Mouse (Mus musculus): ENCODE results near the gene Pkp4. TPM values are rescaled to one million over a fixed set of nuclear protein-coding genes. Genes with fewer than 3 reads are reported as not detected.
"Not testable (repeated sequence)": the region's sequence is repeated elsewhere in the genome, so short reads cannot be mapped to it uniquely, and the experiment has no call there.

Pkp4 gene
- polyA plus RNA-seq, 1 experiment from 2014 or later: 25.7 TPM

DNA sequence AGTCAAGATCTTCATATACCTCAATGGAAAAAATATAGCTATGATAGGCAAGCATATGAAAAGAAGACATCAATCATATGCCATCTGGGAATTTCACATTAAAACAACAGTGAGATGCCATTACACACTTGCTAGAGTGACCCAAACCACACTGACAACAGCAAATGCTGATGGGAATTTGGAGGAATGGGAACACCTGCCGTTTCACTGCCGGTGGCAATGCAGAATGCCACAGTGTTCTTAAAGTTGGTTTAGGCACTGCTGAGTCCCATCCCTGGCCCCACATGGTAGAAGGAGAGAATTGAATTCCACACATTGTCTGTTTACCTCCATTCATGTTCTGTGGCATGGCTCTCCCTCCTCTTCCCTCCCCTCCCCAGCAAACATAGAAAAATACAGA, 212.5 kb downstream of the Pkp4 start:
- Histone ChIP-seq H3K9ac (ENCODE audit: low read length) (no peak overlapping the region), H3K36me3 (ENCODE audit: control insufficient read depth, insufficient read depth, low read length) (no peaks in the 10 kb centered on the region), H3K4me2 (ENCODE audit: low read length) (no peak overlapping the region), H3K4me1 (ENCODE audit: control insufficient read depth, insufficient read depth, low read length) (no peaks in the 10 kb centered on the region), H3K27ac (ENCODE audit: low read depth, low read length) (no peak overlapping the region), H3K4me3 (ENCODE audit: low read depth, low read length) (no peak overlapping the region), H3K27me3 (replicated peaks; ENCODE audit: control insufficient read depth, insufficient read depth, low read length) (no peaks in the 10 kb centered on the region), H3K9me3 (replicated peaks; ENCODE audit: control insufficient read depth, low read length) (no peaks in the 10 kb centered on the region)
- DNase-seq (ENCODE audit: low spot score) (no peak), ATAC-seq (no peak)
- 91% methylated on average over 2 of the region's 2 CpGs for WGBS

DNA sequence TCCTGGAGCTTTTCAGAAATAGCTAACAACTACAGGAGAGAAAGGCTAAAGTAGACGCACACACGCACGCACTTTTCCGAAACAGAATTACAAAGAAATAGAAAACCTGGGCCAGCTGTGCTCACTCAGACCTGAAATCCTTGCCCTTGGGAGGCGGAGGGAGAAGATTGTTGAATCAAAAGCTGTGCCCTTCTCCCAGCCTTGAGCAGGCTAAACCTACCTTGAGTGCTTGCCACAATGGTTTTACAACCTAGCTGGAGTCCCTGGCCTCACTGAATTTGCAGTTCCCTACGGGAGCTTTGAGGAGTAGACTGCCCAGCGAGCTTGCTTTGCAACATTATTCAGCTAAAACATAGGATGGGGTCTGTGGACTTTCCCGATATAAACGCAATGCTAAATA, 217.4 kb downstream of the Pkp4 start:
- Histone ChIP-seq H3K9ac (ENCODE audit: low read length) (no peak overlapping the region), H3K36me3 (ENCODE audit: control insufficient read depth, insufficient read depth, low read length) (no peaks in the 10 kb centered on the region), H3K27ac (ENCODE audit: low read depth, low read length) (no peak overlapping the region), H3K27me3 (replicated peaks; ENCODE audit: control insufficient read depth, insufficient read depth, low read length) (no peaks in the 10 kb centered on the region), H3K4me3 (ENCODE audit: low read depth, low read length) (no peak overlapping the region), H3K4me2 (ENCODE audit: low read length) (no peak overlapping the region), H3K4me1 (ENCODE audit: control insufficient read depth, insufficient read depth, low read length) (no peaks in the 10 kb centered on the region), H3K9me3 (replicated peaks; ENCODE audit: control insufficient read depth, low read length) (no peaks in the 10 kb centered on the region)
- DNase-seq (ENCODE audit: low spot score) (no peak), ATAC-seq (no peak)
- WGBS: 90% methylated on average over 9 of the region's 9 CpGs

DNA sequence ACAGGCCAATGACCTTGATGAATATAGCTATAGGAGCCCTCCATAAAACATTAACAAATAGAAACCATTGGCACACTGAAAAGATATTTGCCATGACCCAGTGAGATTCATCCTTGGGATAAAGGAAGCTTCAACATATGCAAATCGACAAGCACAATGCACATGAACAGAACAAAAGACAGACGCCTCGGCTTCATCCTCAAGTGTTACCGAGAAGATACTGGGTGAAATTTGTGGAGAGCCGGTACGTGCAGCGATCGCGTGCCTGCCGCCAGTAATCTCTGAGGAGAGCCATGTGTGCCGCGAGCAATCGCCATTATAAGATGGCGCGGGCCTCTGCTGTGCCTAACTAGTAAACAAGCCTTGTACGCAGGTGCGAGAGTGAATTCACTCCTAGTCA, 218.2 kb downstream of the Pkp4 start:
- H3K4me2 ChIP-seq (ENCODE audit: low read length); DNase-seq (ENCODE audit: low spot score): not testable (repeated sequence)
- 95% methylated on average over 15 of the region's 17 CpGs for WGBS

GRCm38 (mm10) chr2:59383231-59383630, 222.6 kb downstream of the Pkp4 start:
- Histone ChIP-seq H3K4me1 (ENCODE audit: control insufficient read depth, insufficient read depth, low read length) (no peaks in the 10 kb centered on the region), H3K27ac (ENCODE audit: low read depth, low read length) (no peak overlapping the region), H3K36me3 (ENCODE audit: control insufficient read depth, insufficient read depth, low read length) (no peaks in the 10 kb centered on the region), H3K4me2 (ENCODE audit: low read length) (no peak overlapping the region), H3K4me3 (ENCODE audit: low read depth, low read length) (no peak overlapping the region), H3K27me3 (replicated peaks; ENCODE audit: control insufficient read depth, insufficient read depth, low read length) (no peaks in the 10 kb centered on the region), H3K9ac (ENCODE audit: low read length) (no peak overlapping the region), H3K9me3 (replicated peaks; ENCODE audit: control insufficient read depth, low read length) (no peaks in the 10 kb centered on the region)
- ATAC-seq: no peak
- no peak for DNase-seq (ENCODE audit: low spot score)
- 98% methylated on average over 17 of the region's 17 CpGs for WGBS

More for the DNA sequence above, 218.2 kb downstream of the Pkp4 start:
- not testable (repeated sequence) for H3K9ac ChIP-seq (ENCODE audit: low read length); ATAC-seq; H3K36me3 ChIP-seq (ENCODE audit: control insufficient read depth, insufficient read depth, low read length); H3K27me3 ChIP-seq (replicated peaks; ENCODE audit: control insufficient read depth, insufficient read depth, low read length); H3K4me1 ChIP-seq (ENCODE audit: control insufficient read depth, insufficient read depth, low read length); H3K4me3 ChIP-seq (ENCODE audit: low read depth, low read length); H3K27ac ChIP-seq (ENCODE audit: low read depth, low read length); H3K9me3 ChIP-seq (replicated peaks; ENCODE audit: control insufficient read depth, low read length)

- 75% methylated on average over 10 of the region's 10 CpGs for WGBS
- Histone ChIP-seq H3K27ac (ENCODE audit: low read depth, low read length) (no peak overlapping the region), H3K9ac (ENCODE audit: low read length) (no peak overlapping the region), H3K9me3 (replicated peaks; ENCODE audit: control insufficient read depth, low read length) (no peaks in the 10 kb centered on the region), H3K4me2 (ENCODE audit: low read length) (no peak overlapping the region), H3K4me1 (ENCODE audit: control insufficient read depth, insufficient read depth, low read length) (no peaks in the 10 kb centered on the region), H3K36me3 (ENCODE audit: control insufficient read depth, insufficient read depth, low read length) (no peaks in the 10 kb centered on the region), H3K27me3 (replicated peaks; ENCODE audit: control insufficient read depth, insufficient read depth, low read length) (no peaks in the 10 kb centered on the region), H3K4me3 (ENCODE audit: low read depth, low read length) (no peak overlapping the region)
- DNase-seq (ENCODE audit: low spot score): no peak
- ATAC-seq: no peak
Measured at GRCm38 (mm10) chr2:59383852-59384776, 223.5 kb downstream of the Pkp4 start.

DNA sequence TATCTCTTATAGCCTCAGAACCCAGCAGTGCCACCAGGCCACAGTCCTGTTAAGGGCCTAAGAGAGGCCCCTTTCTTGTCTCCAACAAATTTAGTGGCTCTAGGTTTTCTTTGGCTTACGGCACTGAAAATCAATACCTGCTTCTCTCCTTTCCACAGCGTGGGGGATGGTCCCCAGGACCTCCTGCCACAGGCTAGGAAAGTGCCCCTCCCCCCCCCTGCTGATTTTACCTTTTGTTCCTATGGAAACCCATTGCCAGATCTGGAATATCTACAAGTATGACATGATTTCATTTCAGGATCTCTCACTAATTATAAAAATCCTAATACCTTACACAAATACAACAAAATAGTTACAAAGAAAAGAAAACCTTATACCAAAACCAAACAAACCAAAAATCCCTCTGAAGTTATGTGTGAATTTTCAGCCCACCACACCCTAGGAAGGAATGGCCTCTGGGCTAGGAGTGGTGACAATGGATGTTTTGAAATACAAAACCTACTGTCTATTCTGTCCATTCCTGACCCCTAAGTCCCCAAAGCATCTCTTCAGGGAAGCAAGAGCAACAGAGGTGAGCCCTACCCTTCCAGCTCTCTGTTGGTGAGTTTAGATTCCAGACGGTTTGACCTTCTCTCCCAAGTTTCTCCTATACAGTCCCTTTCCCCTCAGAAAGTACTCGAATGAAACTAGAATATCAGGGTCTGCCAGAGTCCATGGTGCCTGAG, 224.7 kb downstream of the Pkp4 start:
- H3K9ac ChIP-seq (ENCODE audit: low read length): no peak overlapping the region
- no peak overlapping the region for H3K27ac ChIP-seq (ENCODE audit: low read depth, low read length)
- 78% methylated on average over 4 of the region's 4 CpGs for WGBS
- no peaks in the 10 kb centered on the region for H3K4me1 ChIP-seq (ENCODE audit: control insufficient read depth, insufficient read depth, low read length)
- H3K4me2 ChIP-seq (ENCODE audit: low read length): no peak overlapping the region
- no peaks in the 10 kb centered on the region for H3K9me3 ChIP-seq (replicated peaks; ENCODE audit: control insufficient read depth, low read length)
- H3K27me3 ChIP-seq (replicated peaks; ENCODE audit: control insufficient read depth, insufficient read depth, low read length): no peaks in the 10 kb centered on the region
- ATAC-seq (no peak), DNase-seq (ENCODE audit: low spot score) (no peak)
- H3K36me3 ChIP-seq (ENCODE audit: control insufficient read depth, insufficient read depth, low read length): no peaks in the 10 kb centered on the region
- no peak overlapping the region for H3K4me3 ChIP-seq (ENCODE audit: low read depth, low read length)

- 73% methylated on average over 5 of the region's 5 CpGs for WGBS
- ATAC-seq: peak; percentile 82; the same call in 1 of the 2 replicates
- no peaks in the 10 kb centered on the region for H3K4me1 ChIP-seq (ENCODE audit: control insufficient read depth, insufficient read depth, low read length)
- H3K9me3 ChIP-seq (replicated peaks; ENCODE audit: control insufficient read depth, low read length): no peaks in the 10 kb centered on the region
- H3K27me3 ChIP-seq (replicated peaks; ENCODE audit: control insufficient read depth, insufficient read depth, low read length): no peaks in the 10 kb centered on the region
- no peak overlapping the region for H3K4me3 ChIP-seq (ENCODE audit: low read depth, low read length)
- H3K27ac ChIP-seq (ENCODE audit: low read depth, low read length): no peak overlapping the region
- H3K36me3 ChIP-seq (ENCODE audit: control insufficient read depth, insufficient read depth, low read length): no peaks in the 10 kb centered on the region
- peak; percentile 65 for DNase-seq (ENCODE audit: low spot score)
- no peak overlapping the region for H3K4me2 ChIP-seq (ENCODE audit: low read length)
- H3K9ac ChIP-seq (ENCODE audit: low read length): no peak overlapping the region
Measured at GRCm38 (mm10) chr2:59389971-59390370, 229.3 kb downstream of the Pkp4 start.

DNA sequence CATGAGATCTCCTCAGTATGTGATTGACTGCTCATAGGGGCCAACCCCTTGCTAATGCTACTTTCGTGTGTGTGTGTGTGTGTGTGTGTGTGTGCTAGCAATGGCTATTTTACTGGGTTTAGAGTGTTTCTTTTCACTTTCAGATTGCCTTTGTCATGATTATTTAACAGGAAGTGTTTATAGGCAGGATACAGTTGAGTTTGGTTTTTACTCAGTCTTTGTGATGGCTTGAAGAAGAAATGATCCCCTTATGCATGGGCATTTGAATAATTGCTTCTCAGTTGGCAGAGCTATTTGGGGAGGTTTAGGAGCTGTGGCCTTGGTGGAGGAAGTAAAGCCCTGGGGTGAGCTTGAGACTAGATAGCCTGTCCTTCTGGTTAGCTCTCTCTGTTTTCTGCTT, 232.5 kb downstream of the Pkp4 start:
- no peak for DNase-seq (ENCODE audit: low spot score)

GRCm38 (mm10) chr2:59394651-59395050, 234.0 kb downstream of the Pkp4 start:
- ATAC-seq (no peak), DNase-seq (ENCODE audit: low spot score) (no peak)
- no peak overlapping the region for H3K27ac ChIP-seq (ENCODE audit: low read depth, low read length)
- no peak overlapping the region for H3K4me3 ChIP-seq (ENCODE audit: low read depth, low read length)
- no peaks in the 10 kb centered on the region for H3K9me3 ChIP-seq (replicated peaks; ENCODE audit: control insufficient read depth, low read length)
- no peaks in the 10 kb centered on the region for H3K27me3 ChIP-seq (replicated peaks; ENCODE audit: control insufficient read depth, insufficient read depth, low read length)
- H3K4me1 ChIP-seq (ENCODE audit: control insufficient read depth, insufficient read depth, low read length): no peaks in the 10 kb centered on the region
- H3K4me2 ChIP-seq (ENCODE audit: low read length): no peak overlapping the region
- H3K36me3 ChIP-seq (ENCODE audit: control insufficient read depth, insufficient read depth, low read length): no peaks in the 10 kb centered on the region
- H3K9ac ChIP-seq (ENCODE audit: low read length): no peak overlapping the region
- 93% methylated on average over 4 of the region's 4 CpGs for WGBS

More for the DNA sequence above, 232.5 kb downstream of the Pkp4 start:
- H3K4me1 ChIP-seq (ENCODE audit: control insufficient read depth, insufficient read depth, low read length): no peaks in the 10 kb centered on the region
- no peaks in the 10 kb centered on the region for H3K9me3 ChIP-seq (replicated peaks; ENCODE audit: control insufficient read depth, low read length)
- H3K4me3 ChIP-seq (ENCODE audit: low read depth, low read length): no peak overlapping the region
- H3K27ac ChIP-seq (ENCODE audit: low read depth, low read length): no peak overlapping the region
- H3K27me3 ChIP-seq (replicated peaks; ENCODE audit: control insufficient read depth, insufficient read depth, low read length): no peaks in the 10 kb centered on the region
- no peak overlapping the region for H3K4me2 ChIP-seq (ENCODE audit: low read length)
- ATAC-seq: no peak
- no peak overlapping the region for H3K9ac ChIP-seq (ENCODE audit: low read length)
- H3K36me3 ChIP-seq (ENCODE audit: control insufficient read depth, insufficient read depth, low read length): no peaks in the 10 kb centered on the region
- 69% methylated on average over 1 of the region's 1 CpGs for WGBS

Measured in forebrain, embryonic 14.5 days (tissue).